Mouse (Mus musculus) thymus, adult 2 months (tissue): Measurements from ENCODE around the gene Fam171a2.

Experiments
- CTCF ChIP-seq: fragments of 200-500 bp; IDR thresholded peaks from 2 replicates; pipeline ENCODE4 v1.5.1; 2012; ENCODE audit warnings: mild to moderate bottlenecking, control low read depth, low read length, moderate library complexity, borderline replicate concordance; ENCODE audit not compliant: control insufficient read depth, poor library complexity, insufficient read depth; ENCODE audit errors: extremely low read depth
- POLR2A ChIP-seq: fragments of 200-500 bp; IDR thresholded peaks from 2 replicates; pipeline ENCODE4 v1.6.1; 2012; ENCODE audit warnings: mild to moderate bottlenecking, low read length, control low read depth, moderate library complexity; ENCODE audit not compliant: control insufficient read depth, poor library complexity, insufficient read depth; ENCODE audit errors: extremely low read depth

GRCm38 (mm10) chr11:102441434-102441833, 6.0 kb downstream of the Fam171a2 start:
- TF ChIP-seq CTCF (no peak), POLR2A (no peak)
